Mouse (Mus musculus) frontal cortex, postnatal 25 days (tissue): ENCODE results near the gene Gnaq.
A peak's percentile ranks its signal among the peaks of the same experiment; 100 is the strongest.
"Not testable (repeated sequence)": the region's sequence is repeated elsewhere in the genome, so short reads cannot be mapped to it uniquely, and the experiment has no call there.

Source experiments
- DNase-seq, 2 experiments: peaks; one replicate each; pipeline ENCODE4 v3.0.0; 2022; ENCODE audit warnings: low spot score in 2 of 2

The Gnaq gene

GRCm38 (mm10) chr19:16132791-16132864, at the start of gene Gnaq:
Gene Gnaq, plus strand, starts transcription at chr19:16132831.
- DNase-seq, result no peak

GRCm38 (mm10) chr19:16083981-16084630, 48.5 kb upstream of the Gnaq start:
- DNase-seq, result not testable (repeated sequence)

GRCm38 (mm10) chr19:16085248-16085647, 47.4 kb upstream of the Gnaq start:
- DNase-seq, result no peak

GRCm38 (mm10) chr19:16086154-16086553, 46.5 kb upstream of the Gnaq start:
- no peak for DNase-seq

GRCm38 (mm10) chr19:16086581-16086980, 46.0 kb upstream of the Gnaq start:
- no peak for DNase-seq

- no peak for DNase-seq
Measured at GRCm38 (mm10) chr19:16087391-16087790, 45.2 kb upstream of the Gnaq start.

- DNase-seq, result no peak
Measured at GRCm38 (mm10) chr19:16093616-16094015, 39.0 kb upstream of the Gnaq start.

- DNase-seq, result no peak
Measured at GRCm38 (mm10) chr19:16109901-16110300, 22.7 kb upstream of the Gnaq start.

- DNase-seq, result no peak
Measured at GRCm38 (mm10) chr19:16110670-16111069, 22.0 kb upstream of the Gnaq start.

- no peak for DNase-seq
Measured at GRCm38 (mm10) chr19:16113295-16113694, 19.3 kb upstream of the Gnaq start.

GRCm38 (mm10) chr19:16118421-16118820, 14.2 kb upstream of the Gnaq start:
- no peak for DNase-seq

- no peak for DNase-seq
Measured at GRCm38 (mm10) chr19:16121301-16121700, 11.3 kb upstream of the Gnaq start.

- no peak for DNase-seq
Measured at GRCm38 (mm10) chr19:16128715-16129114, 3.9 kb upstream of the Gnaq start.

- DNase-seq, result no peak
Measured at GRCm38 (mm10) chr19:16129171-16129570, 3.5 kb upstream of the Gnaq start.

GRCm38 (mm10) chr19:16130476-16130875, 2.2 kb upstream of the Gnaq start:
- no peak for DNase-seq

GRCm38 (mm10) chr19:16131831-16132230, 800 bp upstream of the Gnaq start:
- no peak for DNase-seq

- DNase-seq, result peak; percentile 61 to 80
Measured at GRCm38 (mm10) chr19:16132340-16132790, 266 bp upstream of the Gnaq start.

- DNase-seq, result peak; percentile 39 to 42
Measured at GRCm38 (mm10) chr19:16132865-16133720, 462 bp downstream of the Gnaq start.

- DNase-seq, result peak in 1 of 2 experiments; percentile 25
Measured at GRCm38 (mm10) chr19:16133721-16134570, 1.3 kb downstream of the Gnaq start.

- no peak for DNase-seq
Measured at GRCm38 (mm10) chr19:16138064-16138580, 5.5 kb downstream of the Gnaq start.

GRCm38 (mm10) chr19:16140710-16141109, 8.1 kb downstream of the Gnaq start:
- DNase-seq, result no peak

- DNase-seq, result no peak
Measured at GRCm38 (mm10) chr19:16141857-16142256, 9.2 kb downstream of the Gnaq start.
